Mouse (Mus musculus): ENCODE measurements around the gene Pip5k1c. TPM values are rescaled to one million over a fixed set of nuclear protein-coding genes. Genes with fewer than 3 reads are reported as not detected.

The Pip5k1c gene
- polyA plus RNA-seq, 1 experiment from 2014 or later, result 123 TPM

DNA sequence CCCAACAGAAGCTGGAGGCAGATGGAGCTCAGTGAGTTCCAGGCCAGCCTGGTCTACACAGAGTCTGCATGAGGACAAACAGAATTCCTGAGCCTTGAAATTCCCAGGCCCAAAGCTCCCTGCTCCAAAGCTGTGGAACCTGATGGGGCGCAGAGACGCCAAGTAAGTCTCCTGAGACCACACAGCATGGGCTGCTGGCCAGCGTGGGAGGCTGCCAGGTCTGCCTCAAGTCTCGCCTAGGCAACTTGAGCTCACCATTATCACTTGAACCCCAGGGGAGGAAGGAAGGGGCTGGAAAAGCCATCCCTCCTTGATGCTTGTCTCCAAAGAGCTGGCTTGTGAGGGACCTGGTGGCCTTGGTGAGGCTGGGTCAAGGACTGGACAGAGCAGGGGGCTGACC lies 37.2 kb downstream of the Pip5k1c start:
- no peak overlapping the region for H3K9ac ChIP-seq (replicated peaks)
- no peak overlapping the region for H3K4me3 ChIP-seq
- H3K4me1 ChIP-seq, result peaks cover 1% of the 10 kb centered on the region; the same call in 1 of the 2 replicates
- WGBS, result 59% methylated on average over 4 of the region's 4 CpGs
- H3K36me3 ChIP-seq, result peaks cover 23% of the 10 kb centered on the region
- H3K4me2 ChIP-seq (replicated peaks), result no peak overlapping the region
- peaks cover 20% of the 10 kb centered on the region for H3K27me3 ChIP-seq
- no peak overlapping the region for H3K27ac ChIP-seq (replicated peaks)
- ATAC-seq (replicated peaks), result no peak
- H3K9me3 ChIP-seq, result no peaks in the 10 kb centered on the region

DNA sequence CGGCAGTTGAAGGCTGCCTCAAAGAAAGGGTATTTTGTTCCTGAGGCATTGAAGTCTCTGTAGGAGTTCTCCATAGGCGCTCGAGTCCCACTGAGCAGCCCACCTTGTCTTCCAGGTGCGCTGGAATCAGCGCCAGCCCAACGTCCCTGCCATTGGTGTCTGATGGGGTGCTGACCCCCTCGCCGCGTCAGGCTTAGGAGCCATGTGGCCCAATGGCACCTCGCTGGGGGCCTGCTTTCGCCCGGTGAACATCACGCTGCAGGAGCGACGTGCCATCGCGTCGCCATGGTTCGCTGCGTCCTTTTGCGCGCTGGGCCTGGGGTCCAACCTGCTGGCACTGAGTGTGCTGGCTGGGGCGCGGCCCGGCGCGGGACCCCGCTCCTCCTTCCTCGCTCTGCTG lies 39.5 kb downstream of the Pip5k1c start:
- Histone ChIP-seq H3K4me3 (no peak overlapping the region), H3K4me2 (replicated peaks) (no peak overlapping the region), H3K4me1 (peaks cover 7% of the 10 kb centered on the region), H3K36me3 (peaks cover under 1% of the 10 kb centered on the region; the same call in 1 of the 2 replicates), H3K27ac (replicated peaks) (no peak overlapping the region), H3K9me3 (no peaks in the 10 kb centered on the region), H3K27me3 (peaks cover 20% of the 10 kb centered on the region), H3K9ac (replicated peaks) (no peak overlapping the region)
- WGBS, result 27% methylated on average over 29 of the region's 29 CpGs
- ATAC-seq (replicated peaks), result no peak

DNA sequence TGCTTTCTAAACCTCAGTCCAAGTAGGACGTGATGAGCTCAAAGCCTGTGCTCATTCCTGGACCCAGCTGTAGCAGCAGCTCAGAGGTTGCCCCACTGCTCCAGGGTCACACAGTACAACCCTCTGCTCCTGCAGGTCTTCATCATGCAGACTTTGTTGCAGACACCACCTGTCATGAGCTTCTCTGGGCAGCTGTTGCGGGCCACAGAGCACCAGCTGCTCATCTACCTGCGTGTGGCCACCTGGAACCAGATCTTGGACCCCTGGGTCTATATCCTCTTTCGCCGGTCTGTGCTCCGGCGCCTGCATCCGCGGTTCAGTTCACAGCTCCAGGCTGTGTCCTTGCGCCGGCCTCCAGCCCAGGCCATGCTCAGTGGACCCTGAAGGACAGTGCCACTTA lies 41.6 kb downstream of the Pip5k1c start:
- peaks cover 7% of the 10 kb centered on the region for H3K4me1 ChIP-seq
- WGBS, result 60% methylated on average over 11 of the region's 11 CpGs
- no peaks in the 10 kb centered on the region for H3K9me3 ChIP-seq
- no peaks in the 10 kb centered on the region for H3K36me3 ChIP-seq
- no peak overlapping the region for H3K4me2 ChIP-seq (replicated peaks)
- no peak for ATAC-seq (replicated peaks)
- no peak overlapping the region for H3K4me3 ChIP-seq
- no peak overlapping the region for H3K27ac ChIP-seq (replicated peaks)
- H3K27me3 ChIP-seq, result peaks cover 20% of the 10 kb centered on the region
- H3K9ac ChIP-seq (replicated peaks), result no peak overlapping the region

DNA sequence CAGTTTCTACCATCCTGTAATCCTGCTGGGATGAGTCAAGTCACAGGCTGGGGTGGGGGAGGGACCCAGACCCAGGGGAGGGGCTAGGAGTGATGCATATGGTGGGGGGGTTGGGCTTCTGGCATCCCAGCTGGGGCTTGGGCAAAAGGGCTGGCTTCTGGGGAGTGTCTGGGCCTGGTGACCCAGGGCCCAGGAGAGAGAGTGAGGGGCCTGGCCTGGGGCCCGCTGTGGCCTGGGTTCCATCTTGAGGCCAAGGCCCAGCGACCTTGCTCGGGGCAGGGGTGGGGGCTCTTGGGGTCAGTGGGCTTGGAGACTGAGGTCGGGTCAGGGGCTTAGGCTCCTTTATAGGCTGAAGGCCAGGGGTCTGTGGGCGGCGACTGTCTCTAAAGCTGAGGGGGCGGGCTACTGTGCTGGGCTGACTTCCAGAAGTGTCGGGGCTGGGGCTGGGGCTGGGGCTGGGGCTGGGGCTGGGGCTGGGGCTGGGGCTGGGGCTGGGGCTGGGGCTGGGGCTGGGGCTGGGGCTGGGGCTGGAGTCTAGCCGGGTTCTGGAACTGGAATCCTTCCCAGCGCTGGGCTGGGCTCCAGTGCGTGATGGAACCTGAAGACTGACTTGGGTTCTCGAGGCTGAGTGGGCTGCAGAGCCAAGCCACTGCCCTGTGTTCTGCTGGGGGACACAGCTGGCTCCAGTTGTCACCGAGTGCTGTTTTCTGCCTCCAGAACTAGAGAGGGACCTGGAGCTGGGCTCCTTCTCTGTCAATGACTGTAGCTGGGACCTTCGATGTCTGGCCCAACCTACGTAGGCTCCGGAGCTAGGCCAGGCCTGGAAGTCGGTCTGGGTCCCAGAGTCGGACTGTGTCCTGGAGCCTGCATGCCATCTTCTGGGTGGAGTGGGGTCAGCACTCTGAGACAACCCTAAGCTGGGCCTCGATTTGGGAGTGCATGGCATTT lies 42.9 kb downstream of the Pip5k1c start:
- Histone ChIP-seq H3K27me3 (peaks cover 24% of the 10 kb centered on the region), H3K4me1 (peaks cover 7% of the 10 kb centered on the region), H3K4me3 (no peak overlapping the region), H3K9ac (replicated peaks) (no peak overlapping the region), H3K36me3 (no peaks in the 10 kb centered on the region), H3K9me3 (no peaks in the 10 kb centered on the region), H3K27ac (replicated peaks) (no peak overlapping the region), H3K4me2 (replicated peaks) (no peak overlapping the region)
- no peak for ATAC-seq (replicated peaks)
- 41% methylated on average over 19 of the region's 19 CpGs for WGBS

DNA sequence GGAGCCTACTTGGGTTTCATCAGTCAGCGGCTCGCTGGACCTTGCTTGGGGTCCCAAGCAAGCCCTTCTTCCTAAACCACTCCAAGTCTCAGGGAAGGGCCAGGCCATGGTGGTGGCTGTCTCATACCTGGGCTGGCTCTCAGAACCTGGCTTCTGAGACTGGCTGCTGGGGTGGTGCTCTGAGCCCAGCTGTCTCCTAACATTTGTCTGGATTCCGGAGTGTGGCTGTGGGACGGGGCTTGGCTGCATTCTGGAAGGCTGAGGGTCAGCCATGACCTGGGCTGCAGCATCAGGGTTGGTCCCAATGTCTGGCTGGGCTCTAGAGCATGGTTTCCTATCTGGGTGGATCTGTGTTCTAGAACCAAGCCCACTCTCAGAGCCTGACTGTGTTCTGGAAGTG lies 43.8 kb downstream of the Pip5k1c start:
- Histone ChIP-seq H3K4me3 (no peak overlapping the region), H3K27ac (replicated peaks) (no peak overlapping the region), H3K4me2 (replicated peaks) (no peak overlapping the region), H3K9me3 (no peaks in the 10 kb centered on the region), H3K9ac (replicated peaks) (no peak overlapping the region), H3K4me1 (peaks cover 7% of the 10 kb centered on the region), H3K36me3 (no peaks in the 10 kb centered on the region), H3K27me3 (peaks cover 32% of the 10 kb centered on the region)
- WGBS, result 95% methylated on average over 4 of the region's 4 CpGs
- ATAC-seq (replicated peaks), result no peak

DNA sequence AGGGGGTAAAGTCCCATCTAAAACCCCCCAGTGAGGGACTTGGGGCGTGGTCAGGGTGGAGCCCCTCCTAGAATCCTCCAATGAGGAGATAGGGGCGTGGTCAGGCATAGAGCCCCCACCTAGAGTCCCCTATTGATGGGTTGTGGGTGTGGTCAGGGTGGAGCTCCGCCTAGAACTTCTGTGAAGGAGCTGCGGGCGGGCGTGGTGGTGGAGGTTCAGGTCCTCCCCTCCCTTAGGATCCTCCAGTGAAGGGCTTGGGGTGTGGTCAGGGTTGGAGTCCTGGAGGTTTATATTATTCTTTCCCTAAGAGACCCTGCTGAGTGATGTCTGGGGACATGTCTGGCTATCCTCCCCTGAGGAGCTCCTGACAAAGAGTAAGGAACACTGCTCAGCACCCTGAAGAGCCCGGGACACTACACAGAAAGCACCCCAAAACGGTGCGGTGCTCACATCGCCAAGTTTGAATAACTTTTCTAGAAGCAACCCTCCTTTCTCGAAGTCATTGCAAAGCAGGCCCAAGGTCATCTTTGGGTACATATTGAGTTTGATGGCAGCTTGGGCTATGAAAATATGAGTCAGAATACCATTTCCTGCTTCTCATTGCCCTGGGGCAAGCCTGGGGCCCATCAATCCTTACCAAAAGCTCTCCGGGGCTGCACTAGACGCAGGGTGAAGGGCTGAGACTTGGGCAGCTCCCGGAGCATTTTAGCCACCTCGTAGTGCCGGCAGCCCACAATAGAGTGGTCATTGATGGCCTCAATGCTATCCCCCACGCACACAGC lies 48.0 kb downstream of the Pip5k1c start:
- WGBS, result 39% methylated on average over 17 of the region's 17 CpGs
- no peaks in the 10 kb centered on the region for H3K9me3 ChIP-seq
- H3K9ac ChIP-seq (replicated peaks), result no peak overlapping the region
- no peak for ATAC-seq (replicated peaks)
- H3K4me3 ChIP-seq, result no peak overlapping the region
- H3K4me1 ChIP-seq, result peaks cover 9% of the 10 kb centered on the region
- no peak overlapping the region for H3K27ac ChIP-seq (replicated peaks)
- peaks cover 52% of the 10 kb centered on the region for H3K27me3 ChIP-seq
- H3K36me3 ChIP-seq, result no peaks in the 10 kb centered on the region
- H3K4me2 ChIP-seq (replicated peaks), result no peak overlapping the region

DNA sequence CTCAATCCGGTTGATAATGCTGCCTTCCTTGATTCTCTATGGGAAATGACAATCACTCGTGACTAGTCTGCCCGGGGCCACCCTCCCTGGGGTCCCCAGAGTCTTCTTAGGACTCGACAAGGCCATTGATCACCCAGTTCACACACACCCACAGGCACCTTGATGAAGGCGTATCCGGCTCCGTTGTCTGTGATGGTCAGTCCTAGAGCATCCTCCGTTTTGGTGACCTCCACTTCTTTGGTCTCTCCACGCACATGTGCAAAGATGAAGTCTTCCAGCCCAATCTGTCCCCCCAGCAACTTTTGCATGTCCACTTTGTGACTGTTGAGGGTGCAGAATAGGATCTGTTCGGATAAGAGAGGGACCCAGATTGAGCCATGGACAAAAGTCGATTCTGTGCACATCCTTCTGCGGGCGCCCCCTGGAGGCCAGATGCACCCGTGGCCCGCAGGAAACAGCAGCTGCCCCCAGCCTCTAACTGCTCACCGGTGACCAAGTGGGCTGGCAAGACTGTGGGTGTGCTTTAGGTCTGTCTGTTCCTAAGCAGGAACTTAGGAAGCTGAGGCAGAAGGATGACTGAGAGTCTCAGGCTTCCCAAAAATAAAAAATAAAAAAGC lies 48.7 kb downstream of the Pip5k1c start:
- Histone ChIP-seq H3K27ac (replicated peaks) (no peak overlapping the region), H3K9ac (replicated peaks) (no peak overlapping the region), H3K9me3 (no peaks in the 10 kb centered on the region), H3K36me3 (no peaks in the 10 kb centered on the region), H3K4me1 (peaks cover 10% of the 10 kb centered on the region), H3K4me3 (no peak overlapping the region), H3K4me2 (replicated peaks) (no peak overlapping the region), H3K27me3 (peaks cover 56% of the 10 kb centered on the region)
- ATAC-seq (replicated peaks), result no peak
- 33% methylated on average over 16 of the region's 16 CpGs for WGBS

DNA sequence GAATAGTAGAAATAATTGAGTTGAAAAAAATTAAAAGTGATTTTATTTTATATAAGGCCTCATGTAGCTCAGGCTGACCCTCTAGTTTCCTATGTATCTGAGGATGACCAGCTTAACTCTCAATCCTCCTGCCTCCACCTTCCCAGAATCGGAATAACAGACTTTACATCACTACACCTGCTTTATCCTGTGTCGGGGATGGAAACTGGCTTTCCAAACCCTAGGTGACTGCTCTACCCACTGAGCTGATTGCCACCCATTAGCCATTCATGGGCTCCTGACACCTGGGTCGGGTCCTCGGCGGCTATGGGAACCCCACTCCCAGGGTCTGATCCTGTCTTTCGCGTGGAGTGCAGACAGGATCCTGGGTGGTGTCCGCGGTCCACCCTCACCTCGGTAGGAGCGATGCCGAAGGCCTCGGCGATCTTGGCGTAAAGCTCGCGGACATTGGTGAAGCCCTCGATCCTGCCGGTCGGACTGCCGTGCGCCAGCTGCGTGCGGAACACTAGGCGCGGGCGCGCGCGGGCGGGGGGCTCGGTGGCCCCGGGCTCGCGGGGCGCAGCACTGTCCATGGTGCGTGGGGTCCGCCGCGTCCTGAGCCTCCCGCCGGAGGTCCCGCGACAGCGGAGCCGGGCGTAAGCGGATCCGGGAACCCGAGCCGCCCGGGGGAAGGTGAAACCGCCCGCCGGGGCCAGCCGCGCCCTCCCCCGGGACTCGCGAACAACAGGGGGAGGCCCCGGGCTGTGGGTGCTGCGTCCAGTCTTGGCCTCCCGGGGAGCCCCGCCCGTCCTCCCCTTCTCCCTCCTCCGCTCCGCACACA lies 50.1 kb downstream of the Pip5k1c start, which contains the start of gene Gipc3:
Gene Gipc3, minus strand, starts transcription at position 581 of the 820 bp plus-strand sequence.
- ATAC-seq (replicated peaks), result no peak
- Histone ChIP-seq H3K36me3 (no peaks in the 10 kb centered on the region), H3K4me1 (peaks cover 18% of the 10 kb centered on the region), H3K27me3 (peaks cover 56% of the 10 kb centered on the region), H3K9ac (replicated peaks) (peak within 1 kb of the TSS; percentile 32), H3K27ac (replicated peaks) (no peak within 1 kb of the TSS), H3K9me3 (no peaks in the 10 kb centered on the region), H3K4me3 (peak within 1 kb of the TSS; percentile 42), H3K4me2 (replicated peaks) (peak within 1 kb of the TSS; percentile 60)
- 4% methylated on average over 61 of the region's 67 CpGs for WGBS

DNA sequence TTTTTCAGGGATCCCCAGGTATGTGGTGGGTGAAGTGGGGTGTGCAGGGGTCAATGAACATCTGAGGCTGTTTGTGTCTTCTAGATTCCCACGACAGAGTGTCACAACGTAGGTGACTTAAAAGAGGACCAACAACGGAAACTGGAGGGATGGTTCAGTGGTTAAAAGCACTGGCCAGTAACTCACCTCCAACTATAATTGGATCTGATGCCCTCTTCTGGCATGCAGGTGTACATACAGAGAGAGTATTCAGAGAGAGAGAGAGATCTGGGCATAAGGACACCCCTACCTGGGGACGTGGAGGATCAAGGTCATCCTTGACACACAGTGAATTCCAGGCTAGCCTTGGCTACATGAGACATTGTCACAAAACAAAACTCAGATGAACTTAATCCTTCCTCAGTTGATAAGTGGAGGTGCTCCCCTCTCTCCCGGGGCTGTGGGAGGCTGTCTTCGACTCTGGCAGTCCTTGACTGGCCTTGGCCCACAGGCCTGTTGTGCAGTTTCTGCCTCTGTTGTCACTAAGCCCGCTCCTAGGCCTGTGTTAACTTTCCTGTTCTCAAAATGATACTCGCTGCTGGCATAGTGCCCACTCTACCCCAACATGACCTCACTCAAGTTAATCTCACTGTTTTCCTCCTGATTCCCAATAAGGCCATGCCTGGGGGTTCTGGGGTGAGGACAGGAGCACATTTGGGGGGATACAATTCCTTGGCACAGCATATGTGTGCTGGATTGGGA lies 51.8 kb downstream of the Pip5k1c start:
- Histone ChIP-seq H3K4me2 (replicated peaks) (no peak overlapping the region), H3K4me3 (no peak overlapping the region), H3K27ac (replicated peaks) (no peak overlapping the region), H3K27me3 (peaks cover 56% of the 10 kb centered on the region), H3K9me3 (no peaks in the 10 kb centered on the region), H3K36me3 (no peaks in the 10 kb centered on the region), H3K4me1 (peaks cover 23% of the 10 kb centered on the region), H3K9ac (replicated peaks) (no peak overlapping the region)
- no peak for ATAC-seq (replicated peaks)
- 57% methylated on average over 8 of the region's 8 CpGs for WGBS

DNA sequence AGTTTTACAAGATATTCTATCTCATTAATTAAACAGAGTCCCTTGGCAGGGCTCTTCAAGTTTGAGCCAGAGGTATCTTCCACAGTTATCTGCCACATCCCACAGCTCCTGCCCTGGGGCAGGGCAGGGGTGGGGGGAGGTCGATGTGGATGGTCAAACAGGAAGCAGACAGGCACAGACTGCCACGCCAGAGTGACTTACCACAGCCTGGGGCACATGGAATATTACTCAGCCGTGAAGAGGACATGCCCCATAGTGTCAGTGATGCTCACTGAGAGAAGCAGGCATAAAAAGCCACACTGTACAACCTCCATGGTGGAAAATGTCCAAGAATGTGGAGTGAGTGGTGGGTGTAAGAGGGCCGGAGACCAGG lies 52.4 kb downstream of the Pip5k1c start:
- H3K27me3 ChIP-seq, result peaks cover 56% of the 10 kb centered on the region
- H3K9ac ChIP-seq (replicated peaks), result no peak overlapping the region
- H3K27ac ChIP-seq (replicated peaks), result no peak overlapping the region
- no peaks in the 10 kb centered on the region for H3K9me3 ChIP-seq
- H3K4me3 ChIP-seq, result no peak overlapping the region
- H3K4me2 ChIP-seq (replicated peaks), result no peak overlapping the region
- WGBS, result 85% methylated on average over 4 of the region's 4 CpGs
- H3K36me3 ChIP-seq, result no peaks in the 10 kb centered on the region
- H3K4me1 ChIP-seq, result peaks cover 29% of the 10 kb centered on the region
- ATAC-seq (replicated peaks), result no peak

Data from forebrain, embryonic 15.5 days (tissue).